Mouse (Mus musculus) heart, adult 11 months (tissue): ENCODE data around the gene Tmem45b.
A peak's percentile ranks its signal among the peaks of the same experiment; 100 is the strongest.
"Not testable (repeated sequence)": the region's sequence is repeated elsewhere in the genome, so short reads cannot be mapped to it uniquely, and the experiment has no call there.

Experiments used
- DNase-seq: peaks from one replicate; pipeline ENCODE4 v3.0.0; 2022

Tmem45b gene

GRCm38 (mm10) chr9:31463692-31464474 lies at the start of gene Tmem45b:
Tmem45b (minus strand) TSS chr9:31464462.
- peak; percentile 82 for DNase-seq

GRCm38 (mm10) chr9:31508189-31508588 lies 43.9 kb upstream of the Tmem45b start:
- DNase-seq = no peak

GRCm38 (mm10) chr9:31501221-31501620 lies 37.0 kb upstream of the Tmem45b start:
- not testable (repeated sequence) for DNase-seq

- DNase-seq = peak; percentile 23
These were observed 1.1 kb downstream of the Tmem45b start for GRCm38 (mm10) chr9:31463190-31463589.

DNA sequence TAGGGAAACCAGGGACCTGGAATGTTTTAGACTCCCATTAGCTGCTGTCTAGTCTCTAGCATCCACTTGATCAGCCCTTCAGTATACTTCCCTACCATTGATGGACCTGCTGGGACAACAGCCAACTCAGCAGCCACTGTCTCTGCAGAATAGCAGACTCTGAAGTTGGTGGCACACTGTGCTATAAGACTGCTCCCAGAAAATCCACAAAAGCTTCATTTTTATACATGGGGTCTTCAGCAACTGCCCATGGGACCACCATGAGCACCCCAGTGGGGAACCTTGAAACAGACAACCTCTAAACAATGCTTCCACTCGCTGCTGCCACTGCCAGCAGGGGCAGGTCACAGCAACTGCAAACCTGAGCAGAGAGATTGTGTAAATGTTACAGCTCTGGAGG lies 9.9 kb downstream of the Tmem45b start:
- peak; percentile 53 for DNase-seq

DNA sequence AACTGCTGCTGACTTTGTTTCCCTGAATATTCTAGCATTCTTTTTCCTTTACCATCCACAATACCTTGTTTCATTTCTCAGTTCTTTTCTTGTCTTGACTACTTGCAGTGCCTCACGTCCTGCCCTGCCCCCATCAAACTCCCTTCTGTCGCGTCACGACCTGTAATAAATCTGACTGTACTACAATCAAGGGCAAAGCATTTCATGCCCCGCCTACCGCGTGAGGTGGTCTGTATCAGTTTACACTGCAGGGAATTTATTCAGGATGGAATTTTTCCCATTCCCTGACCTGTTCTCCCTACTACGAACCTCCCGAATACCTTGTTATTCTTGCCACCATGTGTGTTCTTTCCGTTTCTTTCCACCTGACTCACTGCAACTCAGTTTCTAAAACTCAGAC lies 12.1 kb downstream of the Tmem45b start:
- DNase-seq = peak; percentile 64

DNA sequence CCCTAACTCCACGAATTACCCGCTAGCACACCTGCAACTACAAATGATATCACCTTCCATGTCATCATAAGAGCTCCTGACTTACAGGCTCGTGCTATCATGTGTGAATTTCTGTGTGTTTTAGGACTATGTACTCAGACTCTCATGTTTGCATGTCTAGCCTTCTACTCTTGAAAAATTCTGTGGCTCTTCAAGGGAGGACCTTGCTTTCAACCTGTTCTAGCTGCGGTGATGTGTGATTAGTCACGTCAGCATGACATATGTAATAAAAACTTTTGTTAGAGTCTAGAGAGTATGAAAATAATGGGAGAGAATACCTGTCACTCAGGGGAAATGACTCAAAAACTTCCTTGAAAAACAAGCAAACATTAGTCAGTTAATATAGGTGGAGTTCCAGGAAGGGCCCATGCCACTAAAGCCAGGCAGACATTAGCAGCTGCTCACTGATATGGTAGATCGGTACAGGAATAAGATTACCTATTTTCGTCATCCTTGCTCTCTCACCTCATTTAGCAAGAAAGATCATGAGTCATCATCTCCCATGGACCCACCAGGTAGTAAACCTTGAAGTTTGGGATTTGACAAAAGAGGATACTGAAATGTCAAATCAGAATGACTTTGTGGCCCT lies 15.0 kb downstream of the Tmem45b start:
- peak; percentile 29 for DNase-seq

GRCm38 (mm10) chr9:31444236-31444635 lies 20.0 kb downstream of the Tmem45b start:
- DNase-seq = peak; percentile 53

DNA sequence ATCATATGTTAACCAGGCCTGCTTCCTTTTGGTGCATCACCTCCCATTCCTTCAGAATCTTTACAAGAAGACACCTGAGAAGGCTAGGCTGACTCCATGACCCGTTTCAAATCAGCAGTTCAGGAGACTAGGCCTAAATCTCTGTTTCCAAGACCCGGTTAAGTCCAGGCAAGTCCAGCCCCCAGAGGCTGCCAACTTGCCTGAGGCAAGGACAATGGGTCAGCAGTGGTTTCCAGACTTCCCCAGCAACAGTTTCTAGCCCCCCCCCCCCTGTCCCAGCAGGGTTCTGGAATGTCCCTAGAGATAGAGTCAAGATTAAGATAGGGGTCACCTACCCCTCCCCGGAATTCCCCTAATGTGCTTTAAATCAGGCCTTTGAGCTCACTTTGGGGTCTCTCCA lies 22.8 kb downstream of the Tmem45b start:
- DNase-seq = peak; percentile 8

GRCm38 (mm10) chr9:31440366-31440765 lies 23.9 kb downstream of the Tmem45b start:
- no peak for DNase-seq

DNA sequence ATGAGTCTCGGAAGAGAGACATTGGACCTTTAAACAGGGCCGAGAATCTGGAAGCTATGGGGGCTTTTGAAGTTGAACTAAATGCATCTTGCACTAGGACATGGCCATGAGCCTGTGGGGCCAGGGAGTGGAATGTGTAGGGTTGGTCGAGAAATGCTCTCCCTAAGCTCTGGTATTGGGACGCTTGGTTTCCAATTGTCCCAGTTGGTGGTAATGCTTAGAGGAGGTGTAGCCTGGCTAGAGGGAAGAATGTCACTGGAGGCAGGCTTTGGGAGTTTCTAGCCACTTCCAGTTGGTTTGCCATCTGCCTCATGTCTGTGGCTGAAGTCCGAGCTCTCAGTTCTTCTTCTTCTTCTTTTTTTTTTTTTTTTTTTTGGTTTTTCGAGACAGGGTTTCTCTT lies 24.9 kb downstream of the Tmem45b start:
- peak; percentile 83 for DNase-seq

GRCm38 (mm10) chr9:31438834-31439233 lies 25.4 kb downstream of the Tmem45b start:
- peak; percentile 45 for DNase-seq

DNA sequence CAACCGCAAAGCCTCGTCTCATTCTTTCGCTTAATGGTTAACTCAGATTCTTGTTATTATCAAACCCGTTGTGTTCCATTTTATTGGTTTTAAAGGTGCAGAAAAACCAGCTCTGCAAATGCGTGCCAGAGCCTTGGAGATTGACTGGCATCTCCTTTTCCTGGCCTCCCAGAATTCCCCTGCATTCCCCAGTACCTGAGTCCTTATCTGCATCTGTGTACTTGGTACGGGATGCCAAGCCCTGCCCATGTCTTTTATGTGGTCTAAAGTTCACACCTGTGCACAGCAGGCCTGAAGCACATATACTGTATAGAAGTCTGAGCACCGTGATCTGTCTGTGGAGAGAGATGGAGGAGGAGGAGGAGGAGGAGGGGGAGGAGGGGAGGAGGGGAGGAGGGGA lies 26.4 kb downstream of the Tmem45b start:
- peak; percentile 19 for DNase-seq

GRCm38 (mm10) chr9:31435415-31435814 lies 28.8 kb downstream of the Tmem45b start:
- DNase-seq = peak; percentile 18

DNA sequence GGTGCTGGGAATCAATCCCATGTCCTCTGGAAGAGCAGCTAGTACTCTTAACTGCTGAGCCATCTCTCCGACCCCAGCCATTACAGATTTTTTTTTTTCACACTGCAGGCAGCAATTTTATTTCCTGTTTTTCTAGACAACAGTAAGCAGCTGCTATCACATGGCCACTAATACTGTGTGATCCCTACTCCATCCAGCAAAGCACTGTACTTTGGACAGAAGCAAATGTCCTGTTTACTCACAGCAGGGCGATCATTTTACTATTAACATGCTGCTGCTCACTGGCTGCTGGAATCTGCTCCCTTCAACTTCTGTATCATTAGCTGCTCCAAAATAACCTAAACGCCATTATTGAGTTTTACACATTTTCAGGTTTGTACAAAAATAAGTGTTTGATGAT lies 30.8 kb downstream of the Tmem45b start:
- DNase-seq = peak; percentile 23

DNA sequence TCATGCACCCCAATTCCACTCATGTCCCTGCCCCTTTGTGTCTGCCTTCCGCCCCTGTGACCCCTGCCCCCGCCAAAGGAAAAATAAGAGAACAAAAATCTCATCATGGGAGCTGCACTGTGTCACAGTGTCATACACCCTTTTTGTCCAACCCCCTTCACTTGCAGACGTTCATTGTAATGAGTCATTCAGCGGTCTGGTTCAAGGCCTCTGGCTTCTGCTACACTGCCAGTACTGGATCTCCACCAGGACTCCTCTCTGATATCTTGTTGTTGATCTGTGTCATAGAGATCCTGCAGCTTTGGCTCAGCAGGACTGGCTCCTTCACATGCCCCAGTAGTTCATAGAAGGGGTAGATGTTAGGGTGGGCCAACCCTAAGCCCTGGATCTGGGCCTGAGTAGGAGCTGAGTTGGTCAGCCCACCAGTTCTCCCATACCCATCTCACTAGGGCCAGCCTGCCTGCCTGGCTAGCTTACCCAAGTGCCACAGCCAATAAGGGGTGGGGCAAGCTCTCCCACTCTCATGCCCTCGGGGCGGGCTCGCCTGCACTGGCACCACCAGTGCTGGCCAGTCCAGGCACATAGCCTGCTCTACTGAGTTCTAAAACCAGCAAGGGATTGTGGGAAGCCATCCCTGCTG lies 31.8 kb downstream of the Tmem45b start:
- DNase-seq = peak; percentile 87

GRCm38 (mm10) chr9:31431751-31432150 lies 32.5 kb downstream of the Tmem45b start:
- no peak for DNase-seq

DNA sequence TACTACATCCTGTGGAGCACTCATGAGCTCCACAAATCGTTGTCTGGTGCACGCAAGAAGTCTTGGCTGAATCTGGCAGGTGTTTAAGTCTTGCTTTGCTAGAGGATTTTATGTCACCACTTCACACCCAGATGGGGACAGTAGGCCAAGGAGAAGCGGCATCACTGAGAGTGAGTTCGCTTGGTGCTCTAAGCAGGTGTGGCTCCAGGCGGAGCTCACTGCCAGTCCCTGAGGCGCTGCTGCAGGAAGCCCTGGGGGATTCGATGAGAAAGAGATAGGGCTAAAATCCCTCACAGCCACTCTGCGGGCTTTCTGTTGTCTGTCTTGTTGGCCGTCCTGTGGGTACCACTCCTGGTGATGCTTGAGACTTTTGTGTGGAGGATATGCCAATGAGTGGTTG lies 34.3 kb downstream of the Tmem45b start:
- DNase-seq = peak; percentile 64

- no peak for DNase-seq
These were observed 35.3 kb downstream of the Tmem45b start for GRCm38 (mm10) chr9:31428971-31429370.

DNA sequence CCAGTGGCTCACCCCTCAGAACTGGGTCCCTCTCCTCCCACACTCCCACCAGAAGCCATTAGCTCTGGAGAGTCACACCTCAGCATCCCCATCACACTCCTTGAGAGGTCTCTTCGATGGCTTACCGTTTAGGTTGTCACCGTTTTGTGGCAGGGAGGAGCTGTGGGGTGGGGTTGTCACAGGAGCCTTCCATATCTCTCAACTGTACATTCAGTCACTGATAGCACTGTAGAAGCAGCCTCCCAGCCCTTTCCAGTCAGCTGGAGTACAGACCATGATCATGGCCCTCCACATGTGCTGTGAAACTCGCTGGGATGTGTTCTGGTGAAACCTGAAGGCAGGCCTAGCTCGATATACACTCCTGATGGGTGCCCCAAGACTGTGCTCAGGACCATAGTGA lies 42.1 kb downstream of the Tmem45b start:
- DNase-seq = no peak

- no peak for DNase-seq
These were observed 45.4 kb downstream of the Tmem45b start for GRCm38 (mm10) chr9:31418821-31419220.

- DNase-seq = no peak
These were observed 52.1 kb downstream of the Tmem45b start for GRCm38 (mm10) chr9:31412165-31412564.

DNA sequence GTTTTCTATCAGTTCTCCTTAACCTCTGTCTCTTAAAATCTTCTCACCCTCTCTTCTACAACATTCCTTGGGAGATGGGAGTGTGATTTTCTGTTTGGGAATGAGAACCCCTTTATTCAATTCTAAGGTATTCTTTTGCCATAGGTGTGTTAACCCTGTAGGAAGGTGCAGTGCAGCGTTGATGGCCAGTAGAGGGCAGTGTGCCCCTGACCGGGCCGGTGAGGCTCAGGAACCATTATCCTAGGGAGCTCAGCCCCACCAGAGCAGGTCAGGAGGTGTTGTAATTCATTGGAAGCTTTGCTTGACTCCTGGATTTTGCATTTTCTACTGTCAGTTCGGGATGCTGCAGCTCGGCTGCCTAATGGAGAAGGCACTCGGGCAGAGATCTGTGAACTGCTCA lies 59.0 kb downstream of the Tmem45b start:
- no peak for DNase-seq

- no peak for DNase-seq
These were observed 60.0 kb downstream of the Tmem45b start for GRCm38 (mm10) chr9:31404311-31404710.
